Mouse (Mus musculus) cerebellum, adult 2 months (tissue): ENCODE measurements around the gene Acp2. TPM values are rescaled to one million over a fixed set of nuclear protein-coding genes. Genes with fewer than 3 reads are reported as not detected.

Experiments
- DNase-seq, 2 experiments: peaks; one replicate each; pipeline ENCODE4 v3.0.0; 2021
- H3K27ac ChIP-seq: fragments of 200-500 bp; 2 replicates; pipeline ENCODE4 v1.5.1; 2012; ENCODE audit warnings: low read length, control low read depth, inconsistent platforms; ENCODE audit not compliant: insufficient read depth
- H3K27me3 ChIP-seq: fragments of 200-500 bp; 2 replicates; pipeline ENCODE4 v1.6.1; 2012; ENCODE audit warnings: inconsistent platforms, mild to moderate bottlenecking, low read length, moderate library complexity; ENCODE audit not compliant: control insufficient read depth, insufficient read depth
- H3K4me1 ChIP-seq: fragments of 200-500 bp; 2 replicates; pipeline ENCODE4 v1.6.1; 2011; ENCODE audit warnings: low read length; ENCODE audit not compliant: control insufficient read depth, insufficient read depth
- H3K4me3 ChIP-seq: fragments of 200-500 bp; replicated peaks from 2 replicates; pipeline ENCODE3; 2011; ENCODE audit warnings: mild to moderate bottlenecking, low read depth, low read length, control low read depth; ENCODE audit not compliant: insufficient read depth
- CTCF ChIP-seq: fragments of 200-500 bp; IDR thresholded peaks from 2 replicates; pipeline ENCODE4 v1.5.1; 2011; ENCODE audit warnings: low read depth, mild to moderate bottlenecking, control low read depth, low read length, moderate library complexity, borderline replicate concordance; ENCODE audit not compliant: insufficient read depth
- POLR2A ChIP-seq: fragments of 200-500 bp; IDR thresholded peaks from 2 replicates; pipeline ENCODE4 v1.6.1; 2011; ENCODE audit warnings: low read length, control low read depth, borderline replicate concordance; ENCODE audit not compliant: insufficient read depth
- WGBS: fragments of 180-500 bp; shearing (Covaris S2); methylation state at CpG from one replicate; pipeline ENCODE4 v1.1.7; 2018; 5-methylcytosine and 5-hydroxymethylcytosine counted together
- polyA plus RNA-seq: library from polyadenylated mRNA; depleted of rRNA; stranded (reverse); fragments of >200 nt; gene quantifications from 2 replicates; pipeline ENCODE4 v1.2.3, GENCODE M21; 2012; rRNA removed

Acp2 gene
- polyA plus RNA-seq, 1 experiment: 35.9 TPM

- TF ChIP-seq POLR2A (no peak), CTCF (no peak)
- WGBS: 32% methylated on average over 1 of the region's 1 CpGs
- peaks cover 14% of the 10 kb centered on the region for H3K4me1 ChIP-seq
These were observed 56.8 kb downstream of the Acp2 start for GRCm38 (mm10) chr2:91259493-91259892.

More at GRCm38 (mm10) chr2:91259493-91259892, 56.8 kb downstream of the Acp2 start:
- DNase-seq: peak in 1 of 2 experiments; percentile 30
- H3K4me3 ChIP-seq: no peak overlapping the region
- no peak overlapping the region for H3K27ac ChIP-seq
- no peaks in the 10 kb centered on the region for H3K27me3 ChIP-seq

Other genes starting within 250 kb of the Acp2 start
- gene Rapsn, start 167.3 kb upstream of the Acp2 start, polyA plus RNA-seq: 1.0 and 1.5 TPM in 2 replicates
- gene Psmc3, start 148.9 kb upstream of the Acp2 start, polyA plus RNA-seq: 194 and 199 TPM in 2 replicates
- gene Slc39a13, start 132.5 kb upstream of the Acp2 start, polyA plus RNA-seq: 93.3 and 97.7 TPM in 2 replicates
- 3.3 and 4.1 TPM in 2 replicates for gene Spi1, start 120.5 kb upstream of the Acp2 start, polyA plus RNA-seq
- gene Mybpc3, start 84.7 kb upstream of the Acp2 start, polyA plus RNA-seq: 39.6 and 51.4 TPM in 2 replicates
- gene Madd, start 19.0 kb upstream of the Acp2 start, polyA plus RNA-seq: 175 and 186 TPM in 2 replicates
- 18.1 and 21.2 TPM in 2 replicates for gene Nr1h3, start 51 bp upstream of the Acp2 start, polyA plus RNA-seq
- gene Ddb2, start 34.1 kb downstream of the Acp2 start, polyA plus RNA-seq: 34.5 and 41.5 TPM in 2 replicates
- 153 and 159 TPM in 2 replicates for gene Pacsin3, start 53.1 kb downstream of the Acp2 start, polyA plus RNA-seq
- 51.9 and 54.1 TPM in 2 replicates for gene Arfgap2, start 62.1 kb downstream of the Acp2 start, polyA plus RNA-seq
- gene 1110051M20Rik, start 241.8 kb downstream of the Acp2 start, polyA plus RNA-seq: 103 and 106 TPM in 2 replicates